Mouse (Mus musculus) forelimb bud, embryonic 11.5 days (tissue): Measurements from ENCODE around the gene Vmn1r80.
"Not testable (repeated sequence)": the region's sequence is repeated elsewhere in the genome, so short reads cannot be mapped to it uniquely, and the experiment has no call there.

ENCODE experiments used
- DNase-seq: peaks from one replicate; pipeline ENCODE4 v3.0.0-alpha.2; 2012; ENCODE audit warnings: low read depth, low spot score

The Vmn1r80 gene

GRCm38 (mm10) chr7:12188986-12189385, at the start of gene Vmn1r80:
Gene Vmn1r80, plus strand, starts transcription at chr7:12189286.
- no peak for DNase-seq

GRCm38 (mm10) chr7:12149957-12150356, 39.1 kb upstream of the Vmn1r80 start, which contains the start of gene Vmn1r78:
Gene Vmn1r78, plus strand, starts transcription at chr7:12150257.
- DNase-seq: no peak

DNA sequence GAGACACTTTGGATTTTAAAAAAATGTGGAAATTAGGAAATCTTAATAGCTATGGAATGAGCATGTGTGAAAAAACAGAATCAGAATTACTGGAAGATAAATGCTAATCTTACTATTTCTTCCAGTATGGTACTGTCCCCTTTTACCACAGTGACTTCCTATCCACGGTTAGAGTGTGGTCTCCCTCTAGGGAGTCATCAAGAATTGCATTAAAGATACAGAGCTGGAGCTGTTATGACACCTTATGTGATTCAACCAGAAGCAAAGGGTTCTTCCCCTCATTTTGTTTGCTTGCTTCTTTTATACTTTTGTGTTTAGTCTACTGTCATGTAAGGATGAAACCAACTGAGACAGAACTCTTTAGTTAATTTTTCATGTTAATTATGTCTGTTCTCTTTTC, 32.6 kb upstream of the Vmn1r80 start:
- DNase-seq: not testable (repeated sequence)

DNA sequence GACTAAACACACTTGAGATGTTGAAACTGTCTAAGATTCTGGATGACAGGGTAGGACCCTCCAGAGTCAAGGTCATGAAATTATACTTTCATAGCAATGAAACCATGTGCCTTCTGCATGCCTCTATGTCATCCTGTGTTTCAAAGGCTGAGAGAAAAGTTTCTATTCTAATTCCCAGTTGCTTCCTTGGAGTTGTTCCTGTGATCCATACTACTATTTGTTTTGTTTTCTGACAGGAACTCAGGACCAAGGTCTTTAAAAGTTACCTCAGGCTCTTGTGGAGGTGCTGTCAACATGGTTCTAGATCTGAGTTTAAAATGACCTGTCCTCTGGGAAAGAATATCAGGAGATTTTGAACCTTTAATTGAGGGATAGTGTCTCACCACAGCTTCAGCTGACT, 18.1 kb upstream of the Vmn1r80 start, which contains the start of gene Vmn1r79:
Gene Vmn1r79 (plus strand): TSS at position 301 of the 400 bp plus-strand sequence.
- not testable (repeated sequence) for DNase-seq

DNA sequence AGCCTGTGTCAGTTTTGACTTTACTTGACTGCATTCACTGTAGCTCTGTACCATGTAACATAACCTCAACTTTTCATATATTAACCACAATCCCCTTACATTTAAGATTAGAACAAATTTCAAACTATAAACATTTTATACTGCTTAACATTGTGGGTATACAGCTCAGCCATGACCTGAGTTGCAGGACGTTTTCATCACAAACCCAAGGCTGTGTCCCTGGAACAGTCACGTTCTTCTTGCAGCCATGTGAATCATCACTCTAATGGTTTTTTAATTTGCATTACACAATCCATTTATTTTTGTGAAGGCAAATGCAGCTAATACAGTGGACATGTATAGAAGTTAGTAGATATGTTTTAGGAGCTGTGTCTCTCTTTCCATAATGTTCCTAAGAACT, 16.2 kb upstream of the Vmn1r80 start:
- not testable (repeated sequence) for DNase-seq

DNA sequence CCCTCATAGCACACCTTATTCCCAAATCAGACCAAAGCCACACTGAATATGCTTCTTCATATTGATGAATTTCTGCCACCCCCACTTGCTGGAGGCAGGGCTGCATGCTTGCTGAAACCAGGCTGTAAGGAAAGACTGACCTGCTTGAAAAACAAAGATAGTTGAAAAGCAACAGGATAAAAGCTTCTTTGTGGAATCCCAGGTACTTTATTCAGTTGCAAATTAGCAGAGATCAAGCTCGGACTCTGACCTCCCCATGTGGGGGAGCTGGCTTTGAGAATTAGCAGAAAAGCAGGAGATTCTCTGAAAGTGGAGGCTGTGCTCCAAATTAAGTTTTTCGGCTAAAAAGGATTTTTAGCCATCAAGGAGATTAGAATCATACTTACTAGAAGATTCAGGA, 15.1 kb downstream of the Vmn1r80 start:
- DNase-seq: no peak
